Mouse (Mus musculus) forebrain, embryonic 15.5 days (tissue): ENCODE measurements around the gene Gpr139. TPM values are rescaled to one million over a fixed set of nuclear protein-coding genes. Genes with fewer than 3 reads are reported as not detected.

ENCODE experiments used
- polyA plus RNA-seq: library from polyadenylated mRNA; unstranded; fragments of >200 nt; fragmentation: Nextera tagmentation; extraction: Ambion mirVana; gene quantifications from 2 replicates; pipeline ENCODE4 v1.2.1, GENCODE M21; 2015

Gpr139 gene
- polyA plus RNA-seq, 1 experiment from 2014 or later, result 5.0 TPM

Other genes starting within 250 kb of the Gpr139 start
- 6.5 and 7.3 TPM in 2 replicates for gene Gprc5b, start 189.4 kb downstream of the Gpr139 start, polyA plus RNA-seq